Mouse (Mus musculus) adipocyte (in vitro differentiated cells): ENCODE data around the gene Ube2b.
A peak's percentile ranks its signal among the peaks of the same experiment; 100 is the strongest.

Experiments
- DNase-seq: peaks from one replicate; pipeline ENCODE4 v3.0.0-alpha.2; 2016; ENCODE audit warnings: low spot score

The Ube2b gene

DNA sequence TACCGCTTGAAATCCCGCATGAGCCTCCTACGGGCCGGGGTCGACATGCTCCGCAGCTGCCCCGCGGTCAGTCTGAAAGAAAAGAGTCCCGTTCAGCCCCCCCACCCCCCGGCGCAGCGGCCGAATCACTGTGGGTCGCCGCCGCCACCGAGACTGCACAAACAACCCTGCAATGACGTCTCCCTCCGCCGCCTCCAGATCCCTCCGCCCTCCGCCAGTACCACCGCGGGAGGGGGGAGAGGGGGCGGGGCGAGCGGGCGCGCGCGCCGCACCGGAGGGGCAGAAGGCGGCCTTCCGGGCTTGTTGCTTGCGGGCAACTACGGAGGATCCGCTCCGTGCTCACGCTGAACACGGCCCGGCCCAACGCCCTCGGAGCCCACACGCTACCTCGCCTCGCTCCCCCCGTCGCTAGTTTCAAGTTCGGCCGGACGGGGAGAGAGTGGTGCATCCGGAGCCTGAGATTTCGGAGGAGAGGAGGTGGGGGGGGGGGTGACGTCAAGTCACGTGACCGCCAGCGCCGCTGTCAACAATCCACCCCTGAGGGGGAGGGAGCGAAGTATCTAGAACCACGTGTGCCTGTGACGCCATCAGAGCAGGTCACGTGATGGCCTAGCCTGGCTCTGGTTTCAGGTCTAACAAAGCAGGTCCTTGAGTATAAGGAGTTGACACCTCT, at the start of gene Ube2b:
Ube2b (minus strand) TSS at position 473 of the 673 bp plus-strand sequence.
- DNase-seq: peak; percentile 98

DNA sequence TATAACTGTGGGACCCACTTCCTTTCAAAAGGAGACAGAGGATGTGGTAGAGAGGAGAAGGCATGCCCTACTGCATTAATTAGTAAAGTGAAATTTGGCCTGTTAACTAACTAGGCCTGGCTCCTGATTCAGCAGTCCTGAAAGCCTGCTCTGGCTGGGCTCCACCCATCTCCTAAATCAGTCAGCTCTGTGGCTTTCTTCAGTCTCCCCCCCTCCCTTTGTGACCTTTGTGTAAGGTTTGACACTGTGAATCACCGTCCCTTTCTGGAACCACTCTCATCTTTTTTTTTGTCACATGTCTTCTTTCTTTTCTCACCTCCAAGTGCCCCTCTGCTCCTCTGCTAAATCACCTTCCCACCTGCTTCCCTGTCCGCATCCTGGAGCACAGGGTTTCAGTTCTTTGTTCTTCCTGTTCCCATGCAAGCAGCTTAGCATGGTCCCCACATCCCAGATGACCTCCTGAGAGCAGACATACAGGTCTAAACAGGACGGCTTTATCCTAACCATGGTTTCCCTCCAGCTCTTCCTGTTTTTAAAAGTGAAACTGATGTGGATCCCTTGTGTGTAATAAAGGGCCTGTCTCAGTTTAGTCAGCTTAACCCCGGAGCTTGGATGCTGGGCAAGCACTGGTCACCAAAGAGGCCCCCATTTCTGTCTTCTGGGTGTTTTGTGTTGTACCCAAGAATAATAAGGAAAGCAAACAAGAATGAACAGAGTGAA, 46.0 kb upstream of the Ube2b start:
- DNase-seq: peak; percentile 29

DNA sequence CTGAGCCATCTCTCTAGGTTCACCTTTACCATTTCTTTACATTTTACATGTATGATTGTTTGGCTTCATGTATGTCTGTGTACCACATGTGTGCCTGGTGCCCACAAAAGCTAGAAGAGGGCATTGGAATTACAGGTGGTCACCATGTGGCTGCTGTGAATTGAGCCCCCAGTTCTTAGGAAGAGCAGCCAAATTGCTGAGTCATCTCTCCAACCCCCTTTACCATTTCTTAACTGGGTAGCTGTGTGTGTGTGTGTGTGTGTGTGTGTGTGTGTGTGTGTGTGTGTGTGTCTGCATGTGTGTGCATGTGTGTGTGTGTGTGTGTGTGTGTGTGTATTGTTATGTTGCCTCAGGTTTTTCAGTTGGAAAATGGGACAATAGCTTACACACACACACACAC, 43.6 kb upstream of the Ube2b start:
- no peak for DNase-seq

- DNase-seq: peak; percentile 46
Measured at GRCm38 (mm10) chr11:52043224-52043623, 42.7 kb upstream of the Ube2b start.

GRCm38 (mm10) chr11:52037659-52038058, 37.1 kb upstream of the Ube2b start:
- DNase-seq: no peak

DNA sequence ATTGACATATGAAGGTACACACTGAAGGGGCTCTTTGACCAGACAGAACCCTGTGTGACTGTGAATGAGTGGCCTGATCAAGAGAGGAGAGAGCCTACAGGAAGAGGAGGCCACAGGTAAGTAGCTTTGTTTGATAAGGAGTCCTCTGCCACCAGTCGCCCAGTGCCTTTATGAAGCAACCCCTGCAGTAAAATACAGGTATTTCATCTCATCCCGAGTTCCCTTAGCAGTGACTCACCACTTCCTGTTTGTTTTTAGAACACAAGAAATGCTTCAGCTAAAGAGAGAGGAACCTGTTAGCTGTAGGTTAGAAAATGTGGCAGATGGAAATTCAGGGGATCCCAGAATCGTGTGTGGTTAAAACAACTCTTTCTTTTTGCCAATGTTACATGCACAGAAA, 35.3 kb upstream of the Ube2b start:
- no peak for DNase-seq

GRCm38 (mm10) chr11:52033953-52034352, 33.4 kb upstream of the Ube2b start:
- DNase-seq: peak; percentile 62

DNA sequence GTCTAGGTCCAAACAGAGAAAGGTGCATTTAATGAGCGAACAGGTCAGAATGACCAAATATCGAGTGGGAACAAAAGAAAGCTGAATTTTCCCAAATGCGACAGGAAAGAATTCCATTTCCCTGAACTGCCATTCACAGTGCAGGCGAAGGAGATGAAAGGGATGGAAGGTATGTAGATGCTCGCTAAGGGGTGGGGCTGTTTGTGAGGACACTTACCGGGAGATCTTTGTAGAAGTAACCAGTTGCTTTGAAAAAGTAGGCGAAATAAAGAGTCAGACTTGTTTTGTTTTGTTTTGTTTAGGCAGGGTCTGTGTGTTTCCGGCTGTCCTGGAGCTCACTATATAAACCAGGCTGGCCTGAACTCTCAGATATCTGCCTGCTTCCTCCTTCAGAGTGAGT, 31.8 kb upstream of the Ube2b start:
- DNase-seq: no peak

DNA sequence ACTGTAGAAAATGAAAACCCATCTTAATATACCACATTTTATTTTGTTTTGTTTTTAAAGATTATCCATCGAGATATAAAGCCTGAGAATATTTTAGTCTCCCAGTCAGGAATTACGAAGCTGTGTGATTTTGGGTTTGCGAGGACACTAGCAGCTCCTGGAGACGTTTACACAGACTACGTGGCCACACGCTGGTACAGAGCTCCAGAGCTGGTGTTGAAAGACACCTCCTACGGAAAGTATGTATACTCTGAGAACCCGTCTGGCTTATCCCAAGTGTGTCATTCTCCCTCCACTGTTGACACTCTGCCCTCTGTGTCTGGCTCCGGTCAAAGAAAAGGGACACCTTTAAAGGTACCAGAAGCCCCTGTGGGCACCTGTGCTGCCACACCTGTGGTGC, 17.7 kb upstream of the Ube2b start:
- no peak for DNase-seq

- no peak for DNase-seq
Measured at GRCm38 (mm10) chr11:52011541-52011940, 11.0 kb upstream of the Ube2b start.

GRCm38 (mm10) chr11:52011011-52011410, 10.4 kb upstream of the Ube2b start:
- no peak for DNase-seq

DNA sequence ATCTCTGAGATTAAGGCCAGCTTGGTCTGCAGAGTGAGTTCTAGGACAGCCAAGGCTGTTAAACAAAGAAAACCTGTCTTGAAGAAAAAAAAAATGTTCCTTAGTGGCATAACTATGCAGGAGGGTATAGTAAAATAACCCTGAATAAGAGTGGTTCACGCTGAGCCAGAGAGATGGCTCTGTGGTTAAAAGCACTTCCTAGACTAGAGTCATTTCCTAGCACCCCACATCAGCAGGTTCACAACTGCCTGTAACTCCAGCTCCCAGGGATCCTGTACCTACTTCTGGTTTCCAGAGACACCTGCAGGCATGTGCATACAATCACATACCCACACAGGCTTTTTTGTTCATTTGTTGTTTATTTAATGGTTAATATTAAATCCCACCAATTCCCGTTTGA, 5.0 kb upstream of the Ube2b start:
- no peak for DNase-seq

DNA sequence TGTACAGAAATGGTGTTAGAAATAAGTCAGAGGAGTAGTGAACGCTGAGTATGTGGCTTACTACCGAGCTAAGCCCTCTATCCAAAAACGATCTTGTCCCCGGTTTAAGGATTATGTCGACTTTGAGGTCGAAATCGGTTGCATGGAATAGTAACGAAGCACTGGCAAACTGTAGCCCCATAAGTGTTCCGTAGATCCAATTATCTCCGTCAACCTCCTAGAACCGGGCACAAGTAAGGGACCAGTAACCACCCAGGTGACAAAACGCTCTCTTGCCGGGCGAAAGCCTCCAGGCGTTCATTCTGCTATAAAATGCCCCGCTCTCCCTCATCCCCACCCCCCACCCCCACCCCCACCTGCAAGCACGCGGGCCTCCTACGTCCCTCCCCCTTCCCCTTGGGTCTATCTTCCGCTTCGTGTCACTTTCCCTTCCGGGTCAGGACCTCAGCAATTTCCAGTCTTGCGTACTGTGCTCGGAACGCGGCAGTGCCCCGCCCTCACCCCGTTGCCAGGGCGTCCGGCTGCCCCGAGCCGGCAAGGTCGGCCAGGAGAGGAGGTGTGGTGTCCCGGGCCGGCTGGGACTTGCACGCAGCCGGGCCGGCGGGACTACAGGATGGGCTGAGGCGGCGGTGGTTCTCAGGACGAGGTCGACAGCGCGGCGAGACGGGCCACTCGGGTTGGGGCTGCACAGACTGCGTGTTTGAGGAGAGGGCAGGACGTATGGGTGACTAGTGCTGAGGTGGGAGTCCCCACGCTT, 3.4 kb upstream of the Ube2b start, which contains the start of gene Cdkl3:
Cdkl3 (plus strand) TSS at position 450 of the 757 bp plus-strand sequence.
- DNase-seq: peak; percentile 97

- no peak for DNase-seq
Measured at GRCm38 (mm10) chr11:52003505-52003771, 2.9 kb upstream of the Ube2b start.

DNA sequence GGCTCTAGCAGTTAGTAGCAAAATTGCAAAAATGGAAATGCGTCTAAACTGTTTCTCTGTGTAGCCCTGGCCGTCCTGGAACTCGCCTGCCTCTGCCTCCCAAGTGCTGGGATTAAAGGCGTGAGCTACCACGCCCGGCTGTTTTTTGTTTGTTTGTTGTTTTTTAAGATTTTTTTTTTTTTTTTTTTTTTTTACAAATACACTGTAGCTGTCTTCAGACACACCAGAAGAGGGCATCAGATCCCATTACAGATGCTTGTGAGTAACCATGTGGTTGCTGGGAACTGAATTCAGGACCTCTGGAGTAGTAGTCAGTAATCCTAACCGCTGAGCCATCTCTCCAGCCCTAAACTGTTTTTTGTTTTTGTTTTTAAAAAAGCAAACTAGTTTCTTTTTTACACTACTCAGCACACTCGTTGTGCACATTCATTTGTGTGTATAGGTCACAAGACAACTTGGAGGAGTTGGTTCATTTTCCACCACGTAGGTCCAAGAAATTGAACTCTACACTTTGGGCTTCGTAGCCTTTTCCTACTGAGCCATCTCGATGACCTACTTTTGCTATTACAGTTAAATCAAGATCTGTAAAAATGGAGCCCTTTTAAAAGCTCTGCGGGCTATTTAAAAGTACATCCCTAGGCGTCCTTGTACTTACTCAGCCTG, 2.4 kb upstream of the Ube2b start:
- peak; percentile 51 for DNase-seq

- DNase-seq: no peak
Measured at GRCm38 (mm10) chr11:52001861-52002260, 1.3 kb upstream of the Ube2b start.

- no peak for DNase-seq
Measured at GRCm38 (mm10) chr11:52001341-52001740, 779 bp upstream of the Ube2b start.

DNA sequence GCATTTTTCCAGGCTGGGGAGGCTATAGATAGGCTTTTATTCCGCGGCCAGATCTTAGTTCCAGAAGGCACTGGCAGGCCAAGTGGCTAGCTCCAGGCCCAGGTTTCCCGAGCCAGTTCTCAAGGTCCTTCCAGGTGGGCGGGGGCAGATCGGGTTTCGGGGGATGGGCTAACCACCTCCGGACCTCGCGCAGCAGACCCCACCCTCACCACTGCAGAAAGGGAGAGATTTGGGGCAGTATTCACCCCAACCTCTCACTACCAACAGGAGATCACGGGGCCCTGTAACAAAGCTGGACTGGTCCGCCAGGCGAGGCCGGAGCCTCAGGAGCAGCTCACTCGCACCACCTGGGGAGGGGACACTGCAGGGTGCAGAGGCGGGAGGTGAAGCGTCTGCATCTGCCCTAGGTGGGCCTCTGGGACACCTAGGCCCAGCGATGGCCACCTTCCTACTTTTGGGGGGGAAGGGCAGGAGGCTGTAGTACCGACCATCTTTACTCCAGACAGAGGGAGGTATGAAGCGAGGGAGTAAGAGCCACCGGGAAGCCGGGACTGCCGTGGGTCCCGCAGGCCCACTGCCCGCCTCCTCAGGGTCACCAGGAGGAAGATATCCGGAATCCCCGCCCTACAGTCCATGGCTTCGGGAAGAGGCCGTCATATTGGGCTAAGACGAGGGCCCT, 812 bp downstream of the Ube2b start:
- peak; percentile 66 for DNase-seq

DNA sequence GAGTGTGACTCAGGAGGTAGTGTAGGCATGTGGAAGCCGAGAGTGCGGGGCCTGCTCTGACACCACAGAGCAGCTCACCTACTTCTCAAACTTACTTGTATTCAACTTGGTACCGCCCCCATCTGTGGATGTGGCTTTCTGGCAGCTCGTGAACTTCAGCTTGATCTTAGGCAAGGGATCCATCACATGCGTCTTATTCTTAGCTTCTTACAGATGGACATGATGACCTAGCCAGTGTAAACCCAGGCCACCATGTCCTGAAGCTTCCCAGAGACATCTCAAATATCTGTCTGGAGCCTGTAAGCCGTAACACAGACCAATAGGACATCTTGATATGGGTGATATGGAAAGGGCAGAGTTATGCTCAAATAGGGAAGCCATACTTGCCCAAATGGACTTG, 28.9 kb downstream of the Ube2b start:
- DNase-seq: peak; percentile 38

- no peak for DNase-seq
Measured at GRCm38 (mm10) chr11:51969511-51969910, 31.1 kb downstream of the Ube2b start.

DNA sequence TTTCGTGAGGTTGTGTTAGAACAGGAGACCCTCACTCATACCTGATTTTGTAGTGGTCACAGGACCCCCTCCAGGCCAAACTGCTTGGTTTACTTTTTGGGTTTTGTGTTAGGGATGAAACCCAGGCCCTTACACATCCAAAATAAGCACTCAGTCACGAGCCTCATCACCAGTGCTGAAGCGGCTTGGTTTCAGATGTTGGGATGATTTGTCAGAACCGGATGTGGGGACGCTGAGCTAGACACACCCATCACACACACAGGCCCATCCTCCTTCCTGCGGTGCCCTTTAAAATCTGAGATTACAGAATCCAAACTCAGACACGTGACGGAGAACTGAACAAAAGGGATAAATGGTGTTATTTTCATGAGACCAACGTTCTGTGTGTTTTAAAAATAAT, 31.7 kb downstream of the Ube2b start:
- no peak for DNase-seq
